Mouse (Mus musculus) liver, embryonic 15.5 days (tissue): Measurements from ENCODE around the gene Clcn1. TPM values are rescaled to one million over a fixed set of nuclear protein-coding genes. Genes with fewer than 3 reads are reported as not detected.

ENCODE experiments used
- ATAC-seq: fragments of 200-750 bp; cut with Nextera tagmentation; 2 replicates; pipeline ENCODE4 v1.8.0; 2017; ENCODE audit warnings: moderate number of reproducible peaks, mild to moderate bottlenecking, moderate library complexity; ENCODE audit not compliant: insufficient read depth
- H3K27ac ChIP-seq: fragments of 300-500 bp; sonication (generic); replicated peaks from 2 replicates; pipeline ENCODE4 v1.5.1; 2015; ENCODE audit warnings: mild to moderate bottlenecking, inconsistent platforms
- H3K27me3 ChIP-seq: fragments of 300-500 bp; sonication (generic); 2 replicates; pipeline ENCODE4 v1.6.1; 2015; ENCODE audit warnings: mild to moderate bottlenecking, inconsistent platforms
- H3K36me3 ChIP-seq: fragments of 300-500 bp; sonication (generic); replicated peaks from 2 replicates; pipeline ENCODE4 v1.6.1; 2015; ENCODE audit warnings: moderate library complexity, mild to moderate bottlenecking, inconsistent platforms
- H3K4me1 ChIP-seq: fragments of 300-500 bp; sonication (generic); replicated peaks from 2 replicates; pipeline ENCODE4 v1.6.1; 2015; ENCODE audit warnings: inconsistent platforms
- H3K4me2 ChIP-seq: fragments of 300-500 bp; sonication (generic); 2 replicates; pipeline ENCODE4 v1.6.1; 2015; ENCODE audit warnings: moderate library complexity, mild to moderate bottlenecking, inconsistent platforms
- H3K4me3 ChIP-seq: fragments of 300-500 bp; sonication (generic); replicated peaks from 2 replicates; pipeline ENCODE4 v1.5.1; 2015; ENCODE audit warnings: mild to moderate bottlenecking, inconsistent platforms
- H3K9ac ChIP-seq: fragments of 300-500 bp; sonication (generic); 2 replicates; pipeline ENCODE4 v1.6.1; 2015; ENCODE audit warnings: moderate library complexity, mild to moderate bottlenecking, inconsistent platforms
- H3K9me3 ChIP-seq: fragments of 300-500 bp; sonication (generic); replicated peaks from 2 replicates; pipeline ENCODE4 v1.6.1; 2016; ENCODE audit warnings: inconsistent platforms
- WGBS: fragments of 180-500 bp; shearing (Covaris S2); methylation state at CpG from one replicate; pipeline ENCODE4 v1.1.7; 2015; ENCODE audit warnings: mixed read lengths; ENCODE audit not compliant: insufficient replicate concordance; 5-methylcytosine and 5-hydroxymethylcytosine counted together
- polyA plus RNA-seq: library from polyadenylated mRNA; unstranded; fragments of >200 nt; fragmentation: Nextera tagmentation; extraction: Ambion mirVana; gene quantifications from 2 replicates; pipeline ENCODE4 v1.2.1, GENCODE M21; 2015

Gene Clcn1
- polyA plus RNA-seq, 1 experiment from 2014 or later: 0.07 TPM

- Histone ChIP-seq H3K9ac (no peak overlapping the region), H3K36me3 (no peaks in the 10 kb centered on the region), H3K4me2 (no peak overlapping the region), H3K4me1 (no peaks in the 10 kb centered on the region), H3K27ac (no peak overlapping the region), H3K27me3 (no peaks in the 10 kb centered on the region), H3K4me3 (no peak overlapping the region), H3K9me3 (no peaks in the 10 kb centered on the region)
- no peak for ATAC-seq
- WGBS: 34% methylated on average over 2 of the region's 2 CpGs
Observed at GRCm38 (mm10) chr6:42310427-42311053, 24.1 kb downstream of the Clcn1 start.

- no peak overlapping the region for H3K4me2 ChIP-seq
- no peak overlapping the region for H3K27ac ChIP-seq
- no peaks in the 10 kb centered on the region for H3K4me1 ChIP-seq
- H3K9ac ChIP-seq: no peak overlapping the region
- WGBS: 54% methylated on average over 4 of the region's 4 CpGs
- H3K4me3 ChIP-seq: no peak overlapping the region
- H3K27me3 ChIP-seq: peaks cover 35% of the 10 kb centered on the region
- no peaks in the 10 kb centered on the region for H3K9me3 ChIP-seq
- H3K36me3 ChIP-seq: no peaks in the 10 kb centered on the region
- no peak for ATAC-seq
Observed at GRCm38 (mm10) chr6:42318293-42318692, 31.8 kb downstream of the Clcn1 start.

DNA sequence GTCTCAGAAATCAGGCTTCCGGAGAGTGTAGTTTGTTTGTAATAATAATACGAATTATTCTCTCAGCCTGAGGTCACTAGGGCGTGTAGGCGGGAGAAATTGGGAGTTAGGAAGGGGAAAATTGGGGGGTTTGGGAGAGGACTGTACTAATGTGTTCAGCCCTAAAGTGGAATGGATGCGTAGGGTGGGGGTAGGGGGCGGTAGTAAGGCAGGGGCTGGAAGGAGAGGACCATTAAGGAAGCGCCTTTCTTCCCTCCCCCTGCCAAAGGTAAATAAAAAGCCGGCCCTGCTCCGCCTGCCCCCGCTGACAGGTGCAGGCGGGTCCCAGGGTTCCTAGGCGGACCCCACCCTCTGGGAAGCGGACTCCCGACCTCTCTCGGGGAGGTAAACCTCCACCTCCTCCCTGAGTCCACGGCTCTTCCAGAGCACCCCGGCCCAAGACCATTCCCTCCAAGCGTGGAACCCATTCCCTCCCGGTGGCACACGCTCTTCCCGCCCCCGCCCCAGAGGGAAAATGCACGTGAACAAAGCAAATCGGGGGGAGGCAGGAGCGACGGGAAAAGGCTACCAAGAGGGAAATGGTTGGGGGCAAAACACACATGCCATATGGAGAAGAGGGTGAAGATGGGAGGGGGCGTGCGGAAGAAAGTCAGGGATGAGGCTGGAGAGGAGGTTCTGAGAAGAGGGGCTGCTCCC lies 37.0 kb downstream of the Clcn1 start:
- no peak overlapping the region for H3K9ac ChIP-seq
- 4% methylated on average over 28 of the region's 28 CpGs for WGBS
- peak overlapping the region; percentile 40; the same call in 1 of the 2 replicates for H3K4me3 ChIP-seq
- peaks cover 56% of the 10 kb centered on the region for H3K27me3 ChIP-seq
- H3K4me1 ChIP-seq: peaks cover 13% of the 10 kb centered on the region
- H3K4me2 ChIP-seq: peak overlapping the region; percentile 62; the same call in 1 of the 2 replicates
- H3K9me3 ChIP-seq: no peaks in the 10 kb centered on the region
- no peak for ATAC-seq
- no peaks in the 10 kb centered on the region for H3K36me3 ChIP-seq
- H3K27ac ChIP-seq: no peak overlapping the region

- peak overlapping the region; percentile 62 for H3K4me2 ChIP-seq
- no peak overlapping the region for H3K27ac ChIP-seq
- H3K9me3 ChIP-seq: no peaks in the 10 kb centered on the region
- H3K27me3 ChIP-seq: peaks cover 56% of the 10 kb centered on the region
- peak overlapping the region; percentile 40 for H3K4me3 ChIP-seq
- H3K36me3 ChIP-seq: no peaks in the 10 kb centered on the region
- WGBS: under 1% methylated on average over 17 of the region's 32 CpGs
- no peak overlapping the region for H3K9ac ChIP-seq
- H3K4me1 ChIP-seq: peaks cover 17% of the 10 kb centered on the region
- no peak for ATAC-seq
Observed at GRCm38 (mm10) chr6:42324067-42324481, 37.6 kb downstream of the Clcn1 start.

DNA sequence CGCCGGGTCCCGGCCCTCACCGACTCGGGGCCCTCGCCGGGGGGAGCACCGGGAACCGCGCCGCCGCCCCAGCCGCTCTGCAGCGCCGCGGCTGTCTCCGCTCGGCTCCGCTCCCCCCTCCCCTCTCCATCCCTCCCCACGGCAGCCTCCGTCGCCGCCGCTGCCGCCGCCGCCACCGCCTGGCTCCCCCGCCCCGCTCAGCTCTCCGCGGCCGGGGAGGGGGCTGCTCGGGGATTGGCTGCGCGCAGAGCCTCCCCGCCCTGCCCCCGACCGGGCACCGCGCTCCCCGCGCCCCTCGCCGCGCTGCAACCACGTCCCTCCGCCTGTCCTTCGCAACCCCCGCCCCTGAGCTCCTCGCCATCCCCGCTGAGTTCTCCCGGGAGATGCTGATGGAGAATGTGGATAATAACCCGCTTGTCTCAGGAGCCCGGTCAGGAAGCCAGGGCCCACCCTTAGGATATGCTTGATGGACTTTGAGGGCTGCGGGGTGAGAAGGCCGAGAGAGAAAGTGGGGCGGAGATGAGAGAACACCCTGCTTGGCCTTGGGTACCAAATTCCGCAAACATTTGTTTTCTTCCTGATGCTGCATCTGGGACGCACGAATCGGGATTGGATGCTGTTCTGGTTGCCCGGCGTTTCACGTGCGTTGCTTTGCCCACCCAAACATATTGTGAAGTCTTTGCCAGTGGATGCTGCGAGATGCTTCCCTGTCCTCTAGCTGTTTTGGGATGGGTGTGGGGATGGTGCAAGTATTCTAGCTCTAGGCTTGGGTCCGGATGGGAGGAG lies 38.2 kb downstream of the Clcn1 start, which contains the start of gene Fam131b:
TSS of gene Fam131b (minus strand) at position 162 of the 786 bp plus-strand sequence.
- H3K27me3 ChIP-seq: peaks cover 56% of the 10 kb centered on the region

GRCm38 (mm10) chr6:42325268-42325609 lies 38.8 kb downstream of the Clcn1 start:
- Histone ChIP-seq H3K27me3 (peaks cover 56% of the 10 kb centered on the region), H3K36me3 (no peaks in the 10 kb centered on the region), H3K27ac (no peak overlapping the region), H3K9ac (no peak overlapping the region), H3K4me1 (peaks cover 17% of the 10 kb centered on the region), H3K4me3 (peak overlapping the region; percentile 40; the same call in 1 of the 2 replicates), H3K4me2 (peak overlapping the region; percentile 62), H3K9me3 (no peaks in the 10 kb centered on the region)
- WGBS: 7% methylated on average over 7 of the region's 7 CpGs
- ATAC-seq: no peak

More for the DNA sequence above, 38.2 kb downstream of the Clcn1 start, which contains the start of gene Fam131b:
- ATAC-seq: no peak
- H3K9ac ChIP-seq: no peak within 1 kb of the TSS
- WGBS: under 1% methylated on average over 54 of the region's 68 CpGs
- H3K4me2 ChIP-seq: peak within 1 kb of the TSS; percentile 62
- no peak within 1 kb of the TSS for H3K27ac ChIP-seq
- peaks cover 17% of the 10 kb centered on the region for H3K4me1 ChIP-seq
- H3K9me3 ChIP-seq: no peaks in the 10 kb centered on the region
- peak within 1 kb of the TSS; percentile 40 for H3K4me3 ChIP-seq
- H3K36me3 ChIP-seq: no peaks in the 10 kb centered on the region

DNA sequence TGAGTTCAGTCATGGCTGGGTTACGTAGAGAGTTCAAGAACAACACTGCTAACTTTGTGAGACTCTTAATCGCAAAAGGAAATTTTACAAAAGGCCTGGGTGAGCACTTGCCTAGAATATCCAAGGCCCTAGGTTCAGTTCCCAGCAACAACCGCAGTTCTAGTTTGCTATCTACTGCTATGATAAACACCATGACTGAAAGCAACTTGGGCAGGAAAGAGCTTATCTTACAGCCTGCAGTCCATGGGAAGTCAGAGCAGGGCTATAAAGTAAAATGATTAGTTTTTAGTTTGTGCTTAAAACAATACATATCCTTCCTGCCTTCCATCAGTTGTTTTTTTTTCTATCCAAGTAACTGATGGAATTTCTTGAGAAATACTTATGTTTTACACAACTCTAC lies 40.0 kb downstream of the Clcn1 start:
- Histone ChIP-seq H3K27me3 (peaks cover 46% of the 10 kb centered on the region), H3K4me1 (peaks cover 17% of the 10 kb centered on the region), H3K4me2 (no peak overlapping the region), H3K9me3 (no peaks in the 10 kb centered on the region), H3K9ac (no peak overlapping the region), H3K27ac (no peak overlapping the region), H3K4me3 (no peak overlapping the region), H3K36me3 (no peaks in the 10 kb centered on the region)
- 42% methylated on average over 3 of the region's 3 CpGs for WGBS
- no peak for ATAC-seq

- H3K4me2 ChIP-seq: no peak overlapping the region
- H3K27ac ChIP-seq: no peak overlapping the region
- H3K4me3 ChIP-seq: no peak overlapping the region
- peaks cover 17% of the 10 kb centered on the region for H3K4me1 ChIP-seq
- peaks cover 23% of the 10 kb centered on the region for H3K27me3 ChIP-seq
- no peaks in the 10 kb centered on the region for H3K9me3 ChIP-seq
- no peaks in the 10 kb centered on the region for H3K36me3 ChIP-seq
- no peak for ATAC-seq
- 23% methylated on average over 3 of the region's 3 CpGs for WGBS
- no peak overlapping the region for H3K9ac ChIP-seq
Observed at GRCm38 (mm10) chr6:42328757-42329156, 42.3 kb downstream of the Clcn1 start.

GRCm38 (mm10) chr6:42330216-42330615 lies 43.7 kb downstream of the Clcn1 start:
- H3K27ac ChIP-seq: no peak overlapping the region
- H3K4me3 ChIP-seq: no peak overlapping the region
- H3K27me3 ChIP-seq: peaks cover 9% of the 10 kb centered on the region
- no peak for ATAC-seq
- no peaks in the 10 kb centered on the region for H3K36me3 ChIP-seq
- H3K4me2 ChIP-seq: no peak overlapping the region
- no peak overlapping the region for H3K9ac ChIP-seq
- 65% methylated on average over 3 of the region's 3 CpGs for WGBS
- H3K9me3 ChIP-seq: no peaks in the 10 kb centered on the region
- peaks cover 6% of the 10 kb centered on the region; the same call in 1 of the 2 replicates for H3K4me1 ChIP-seq

GRCm38 (mm10) chr6:42330946-42331345 lies 44.5 kb downstream of the Clcn1 start:
- 70% methylated on average over 3 of the region's 3 CpGs for WGBS
- H3K9me3 ChIP-seq: no peaks in the 10 kb centered on the region
- H3K9ac ChIP-seq: no peak overlapping the region
- no peak overlapping the region for H3K27ac ChIP-seq
- H3K27me3 ChIP-seq: peaks cover 1% of the 10 kb centered on the region
- no peak overlapping the region for H3K4me3 ChIP-seq
- H3K36me3 ChIP-seq: no peaks in the 10 kb centered on the region
- no peak overlapping the region for H3K4me2 ChIP-seq
- H3K4me1 ChIP-seq: peaks cover 6% of the 10 kb centered on the region; the same call in 1 of the 2 replicates
- ATAC-seq: no peak

GRCm38 (mm10) chr6:42339189-42339588 lies 52.7 kb downstream of the Clcn1 start:
- no peak for ATAC-seq
- H3K27me3 ChIP-seq: no peaks in the 10 kb centered on the region
- no peak overlapping the region for H3K9ac ChIP-seq
- WGBS: 48% methylated on average over 2 of the region's 2 CpGs
- H3K4me3 ChIP-seq: no peak overlapping the region
- no peaks in the 10 kb centered on the region for H3K36me3 ChIP-seq
- H3K4me2 ChIP-seq: no peak overlapping the region
- H3K4me1 ChIP-seq: no peaks in the 10 kb centered on the region
- H3K9me3 ChIP-seq: no peaks in the 10 kb centered on the region
- H3K27ac ChIP-seq: no peak overlapping the region
